In genomic region chr6:28880909-28881308, GRCm38 (mm10) we compare ENCODE assay signal across 24 mouse cellular contexts. TPM values are rescaled to one million over a fixed set of nuclear protein-coding genes. Genes with fewer than 3 reads are reported as not detected.
DNase-seq lines count a peak whose midpoint lies in the region; ATAC-seq and TF ChIP-seq lines count a peak whose summit lies in the region.
"Had no signal": no experiment of that assay in that cellular context is flagged by ENCODE, and none has a peak within 500 bp of the region (broad histone marks: within the 10 kb centered on the region; RNA-seq: fewer than 3 reads in every experiment).

No protein-coding gene starts in this region.

- no peak overlapping the region for H3K4me3 ChIP-seq in heart, embryonic 10.5 days
- no peak overlapping the region for H3K4me3 ChIP-seq in intestine, embryonic 16.5 days (ENCODE audit: low read length)
- no peak overlapping the region for H3K4me3 ChIP-seq in intestine, postnatal 0 days (ENCODE audit: low read depth, low read length)
- H3K4me3 ChIP-seq in liver, embryonic 13.5 days (replicated peaks), result no peak overlapping the region
- no peak overlapping the region for H3K4me3 ChIP-seq in liver, postnatal 0 days (ENCODE audit: low read depth, low read length)
- H3K4me3 ChIP-seq: forebrain, embryonic 15.5 days; hindbrain, embryonic 10.5 days; left cerebral cortex, adult 2 months; liver, embryonic 12.5 days; stomach, embryonic 15.5 days had no signal

- peak; percentile 94 for DNase-seq in heart, adult 11 months
- no peak for DNase-seq in heart, embryonic 10.5 days (ENCODE audit: low spot score)
- no peak for DNase-seq in liver, embryonic 13.5 days
- DNase-seq in liver, postnatal 0 days, result no peak
- DNase-seq in kidney, postnatal 36 days, result peak; percentile 21 to 39
- DNase-seq in ovary, adult 18-20 months (ENCODE audit: low spot score), result no peak
- DNase-seq: adrenal gland, adult 2 months; cerebellum, adult 9-11 months; embryo, embryonic 11 days; gastrocnemius, postnatal 25 days; layer of hippocampus, adult 9-11 months; left cerebral cortex, postnatal 4 days; lung, postnatal 10 days; right cerebral cortex, postnatal 25 days; thymus, adult 18-20 months; thymus, postnatal 4 days had no signal

- no peak overlapping the region for H3K9ac ChIP-seq in intestine, embryonic 16.5 days (ENCODE audit: low read depth, low read length)
- H3K9ac ChIP-seq in intestine, postnatal 0 days (ENCODE audit: low read depth, low read length), result no peak overlapping the region
- no peak overlapping the region for H3K9ac ChIP-seq in liver, embryonic 13.5 days
- H3K9ac ChIP-seq in liver, postnatal 0 days (replicated peaks), result no peak overlapping the region
- H3K9ac ChIP-seq: forebrain, embryonic 15.5 days; liver, embryonic 12.5 days; stomach, embryonic 15.5 days had no signal

- H3K4me1 ChIP-seq in heart, embryonic 10.5 days, result peaks cover 59% of the 10 kb centered on the region
- no peaks in the 10 kb centered on the region for H3K4me1 ChIP-seq in intestine, embryonic 16.5 days (ENCODE audit: control insufficient read depth, insufficient read depth, low read length)
- H3K4me1 ChIP-seq in intestine, postnatal 0 days (replicated peaks; ENCODE audit: control insufficient read depth, insufficient read depth, low read length), result no peaks in the 10 kb centered on the region
- peaks cover 8% of the 10 kb centered on the region; the same call in 1 of the 2 replicates for H3K4me1 ChIP-seq in liver, embryonic 13.5 days (replicated peaks)
- no peaks in the 10 kb centered on the region for H3K4me1 ChIP-seq in liver, postnatal 0 days (ENCODE audit: insufficient read depth)

- H3K27ac ChIP-seq in heart, embryonic 10.5 days, result no peak overlapping the region
- 0 out of 2 replicates have a peak overlapping the region, but pooled peaks have one; percentile 12 for H3K27ac ChIP-seq in intestine, embryonic 16.5 days (ENCODE audit: low read length)
- no peak overlapping the region for H3K27ac ChIP-seq in intestine, postnatal 0 days (ENCODE audit: low read depth, low read length)
- H3K27ac ChIP-seq in liver, embryonic 13.5 days, result peak overlapping the region; percentile 53; the same call in 1 of the 2 replicates
- no peak overlapping the region for H3K27ac ChIP-seq in liver, postnatal 0 days (ENCODE audit: low read depth)
- H3K27ac ChIP-seq: forebrain, embryonic 15.5 days; hindbrain, postnatal 0 days; left cerebral cortex, adult 2 months; liver, embryonic 12.5 days; stomach, embryonic 15.5 days had no signal

- H3K4me2 ChIP-seq in intestine, embryonic 16.5 days (ENCODE audit: low read depth, low read length), result no peak overlapping the region
- H3K4me2 ChIP-seq in intestine, postnatal 0 days (replicated peaks; ENCODE audit: low read depth), result no peak overlapping the region
- H3K4me2 ChIP-seq in liver, embryonic 13.5 days, result no peak overlapping the region
- H3K4me2 ChIP-seq in liver, postnatal 0 days (ENCODE audit: low read depth, low read length), result no peak overlapping the region
- H3K4me2 ChIP-seq: forebrain, embryonic 15.5 days; liver, embryonic 12.5 days; stomach, embryonic 15.5 days had no signal

- no peak for TF ChIP-seq CTCF in intestine, postnatal 0 days (IDR thresholded peaks at IDR 0.05; ENCODE audit: low read depth)
- no peak for TF ChIP-seq CTCF in liver, postnatal 0 days (IDR thresholded peaks at IDR 0.05; ENCODE audit: low read depth)

- peaks cover 49% of the 10 kb centered on the region for H3K36me3 ChIP-seq in heart, embryonic 10.5 days
- peaks cover 12% of the 10 kb centered on the region; the same call in 1 of the 2 replicates for H3K36me3 ChIP-seq in intestine, embryonic 16.5 days (ENCODE audit: control insufficient read depth, insufficient read depth, low read length)
- peaks cover 49% of the 10 kb centered on the region for H3K36me3 ChIP-seq in intestine, postnatal 0 days (ENCODE audit: control insufficient read depth, insufficient read depth)
- H3K36me3 ChIP-seq in liver, embryonic 13.5 days, result peaks cover 64% of the 10 kb centered on the region
- peaks cover 39% of the 10 kb centered on the region for H3K36me3 ChIP-seq in liver, postnatal 0 days (replicated peaks; ENCODE audit: insufficient read depth, low read length)
- H3K36me3 ChIP-seq: forebrain, embryonic 15.5 days had no signal

- peaks cover 17% of the 10 kb centered on the region; the same call in 1 of the 2 replicates for H3K27me3 ChIP-seq in heart, embryonic 10.5 days (ENCODE audit: insufficient read depth, poor library complexity, severe bottlenecking)
- H3K27me3 ChIP-seq in intestine, embryonic 16.5 days (replicated peaks; ENCODE audit: control insufficient read depth, insufficient read depth, low read length), result no peaks in the 10 kb centered on the region
- no peaks in the 10 kb centered on the region for H3K27me3 ChIP-seq in intestine, postnatal 0 days (replicated peaks; ENCODE audit: control insufficient read depth, insufficient read depth, low read length)
- no peaks in the 10 kb centered on the region for H3K27me3 ChIP-seq in liver, embryonic 13.5 days
- H3K27me3 ChIP-seq in liver, postnatal 0 days (ENCODE audit: insufficient read depth, low read length), result no peaks in the 10 kb centered on the region
- H3K27me3 ChIP-seq: forebrain, embryonic 15.5 days; liver, embryonic 12.5 days; stomach, embryonic 15.5 days had no signal

- WGBS in heart, embryonic 10.5 days, result 54% methylated on average over 4 of the region's 4 CpGs
- 82% methylated on average over 4 of the region's 4 CpGs for WGBS in intestine, embryonic 16.5 days
- 76% methylated on average over 4 of the region's 4 CpGs for WGBS in intestine, postnatal 0 days
- 42% methylated on average over 4 of the region's 4 CpGs for WGBS in liver, embryonic 13.5 days (ENCODE audit: insufficient replicate concordance)
- 67% methylated on average over 4 of the region's 4 CpGs for WGBS in liver, postnatal 0 days (ENCODE audit: insufficient replicate concordance)

- ATAC-seq in intestine, embryonic 16.5 days, result no peak
- ATAC-seq in intestine, postnatal 0 days, result no peak
- ATAC-seq in liver, embryonic 13.5 days (ENCODE audit: low read depth), result no peak
- ATAC-seq in liver, postnatal 0 days, result no peak
- ATAC-seq: forebrain, embryonic 15.5 days; hindbrain, postnatal 0 days; liver, embryonic 12.5 days had no signal

- TF ChIP-seq EP300 in liver, postnatal 0 days (IDR thresholded peaks at IDR 0.05; ENCODE audit: low read depth), result no peak

- H3K9me3 ChIP-seq in heart, embryonic 10.5 days, result no peaks in the 10 kb centered on the region
- H3K9me3 ChIP-seq in intestine, embryonic 16.5 days (ENCODE audit: control insufficient read depth, low read length), result no peaks in the 10 kb centered on the region
- H3K9me3 ChIP-seq in intestine, postnatal 0 days (ENCODE audit: control insufficient read depth), result no peaks in the 10 kb centered on the region
- no peaks in the 10 kb centered on the region for H3K9me3 ChIP-seq in liver, embryonic 13.5 days (replicated peaks)
- H3K9me3 ChIP-seq in liver, postnatal 0 days (ENCODE audit: low read length), result no peaks in the 10 kb centered on the region
- H3K9me3 ChIP-seq: forebrain, embryonic 15.5 days; hindbrain, embryonic 10.5 days; liver, embryonic 12.5 days; stomach, embryonic 15.5 days had no signal

RNA-seq across cellular contexts. Expression of gene Lrrc4, which starts 49.4 kb away (rescaled TPM):
- polyA plus RNA-seq in heart, embryonic 10.5 days (2016; fragmentation: Nextera tagmentation; extraction: Ambion mirVana), result 0.73 and 0.87 TPM in 2 replicates
- 0.65 and 0.77 TPM in 2 replicates for polyA plus RNA-seq in intestine, embryonic 16.5 days (2015; fragmentation: Nextera tagmentation; extraction: Ambion mirVana)
- polyA plus RNA-seq in intestine, postnatal 0 days (2015; fragmentation: Nextera tagmentation; extraction: Ambion mirVana), result 2.8 and 3.2 TPM in 2 replicates
- 0.06 and 0.08 TPM in 2 replicates for polyA plus RNA-seq in liver, embryonic 13.5 days (2015; fragmentation: Nextera tagmentation; extraction: Ambion mirVana)
- polyA plus RNA-seq in liver, postnatal 0 days (2015; fragmentation: Nextera tagmentation; extraction: Ambion mirVana), result 0.07 and 0.08 TPM in 2 replicates

Comparison
In these comparisons a context has a peak if more than half of its experiments do, and no peak if none do; other contexts are left out.
1. DNase-seq: peak in heart, adult 11 months (single experiment) and kidney, postnatal 36 days (2 of 2); none in heart, embryonic 10.5 days (single experiment), liver, embryonic 13.5 days (single experiment), liver, postnatal 0 days (single experiment) and ovary, adult 18-20 months (single experiment).
2. H3K27ac ChIP-seq: peak in intestine, embryonic 16.5 days (single experiment) and liver, embryonic 13.5 days (single experiment); none in heart, embryonic 10.5 days (single experiment), intestine, postnatal 0 days (single experiment) and liver, postnatal 0 days (single experiment).